Mouse (Mus musculus): ENCODE data around the gene Reps1. TPM values are rescaled to one million over a fixed set of nuclear protein-coding genes. Genes with fewer than 3 reads are reported as not detected.

Reps1 gene
- polyA plus RNA-seq, 1 experiment from 2014 or later: 29.8 TPM

DNA sequence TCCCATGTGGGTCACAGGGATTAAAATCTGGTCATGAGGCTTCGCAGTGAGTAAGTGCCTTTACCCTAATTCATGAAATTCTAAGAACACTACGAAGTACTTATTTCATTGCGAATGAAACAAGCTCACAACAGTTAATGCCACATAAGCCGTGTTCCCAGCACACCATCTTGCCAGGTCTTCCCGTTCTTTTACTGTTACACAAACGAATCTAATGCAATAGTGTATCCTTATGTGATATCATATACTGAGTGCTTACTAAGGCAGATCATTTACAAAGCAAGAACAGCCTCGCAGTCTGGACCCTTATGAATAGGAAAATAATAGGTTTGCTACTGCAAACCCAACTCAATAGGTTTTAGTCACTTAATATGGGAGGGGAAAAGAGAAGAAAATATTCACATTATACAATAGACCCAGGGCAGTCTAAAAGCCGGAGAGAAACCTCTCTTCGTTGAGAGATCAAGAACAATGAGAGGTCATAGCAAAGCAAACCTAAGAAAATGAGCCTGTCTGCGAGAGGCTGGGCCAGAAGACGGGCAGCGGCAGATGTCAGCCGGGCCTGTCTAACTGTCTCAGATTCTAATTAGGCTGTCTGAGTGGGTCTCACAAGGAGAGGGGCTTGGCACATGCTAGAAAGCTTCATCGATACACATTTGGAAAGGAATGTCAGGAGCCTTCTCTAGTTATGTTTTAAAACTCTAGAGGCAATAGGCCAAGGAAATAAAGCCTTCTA is 33.9 kb upstream of the Reps1 start:
- H3K36me3 ChIP-seq (ENCODE audit: control insufficient read depth, insufficient read depth, low read length): peaks cover 21% of the 10 kb centered on the region
- H3K4me3 ChIP-seq (ENCODE audit: control insufficient read depth in 1 of 2, insufficient read depth in 1 of 2, low read depth in 1 of 2, low read length in 2 of 2): peak overlapping the region; percentile 77 to 82
- peak overlapping the region; percentile 75 for H3K4me2 ChIP-seq (ENCODE audit: low read length)
- H3K9me3 ChIP-seq (ENCODE audit: control insufficient read depth, low read length): no peaks in the 10 kb centered on the region
- ATAC-seq (ENCODE audit: insufficient number of reproducible peaks, insufficient read depth, low FRiP score, low read depth): no peak
- 32% methylated on average over 14 of the region's 14 CpGs for WGBS
- no peaks in the 10 kb centered on the region for H3K27me3 ChIP-seq (ENCODE audit: control insufficient read depth, insufficient read depth, low read length)
- H3K9ac ChIP-seq (ENCODE audit: low read length): peak overlapping the region; percentile 95
- 0 out of 4 replicates have a peak, but pooled peaks cover 0 to 5% of the 10 kb centered on the region in 2 experiments for H3K4me1 ChIP-seq (ENCODE audit: control insufficient read depth in 2 of 2, insufficient read depth in 2 of 2, low read length in 2 of 2)
- H3K27ac ChIP-seq (replicated peaks in 1 of 2; ENCODE audit: control insufficient read depth in 1 of 2, insufficient read depth in 1 of 2, low read depth in 2 of 2, low read length in 2 of 2): peak overlapping the region; percentile 94 to 99

DNA sequence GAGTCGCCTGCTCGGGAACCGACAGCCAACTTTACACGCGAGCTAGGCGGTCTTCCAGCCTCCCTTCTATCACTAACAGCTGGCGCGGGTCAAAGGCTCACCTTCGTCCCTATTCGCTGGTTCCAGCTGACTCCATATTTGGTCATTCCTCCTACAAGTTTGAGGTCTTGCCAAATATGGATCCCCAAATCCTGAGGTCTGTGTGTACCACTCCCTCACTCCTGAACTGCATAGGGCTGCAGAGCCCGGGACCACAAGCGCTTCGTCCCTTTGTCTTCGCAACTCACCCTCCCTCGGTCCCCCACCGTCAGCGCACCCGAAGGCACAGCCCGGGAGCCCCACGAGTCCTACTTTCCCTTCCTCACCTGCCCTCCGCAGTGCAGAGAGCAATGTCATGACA is 33.3 kb upstream of the Reps1 start:
- peaks cover 15% of the 10 kb centered on the region for H3K36me3 ChIP-seq (ENCODE audit: control insufficient read depth, insufficient read depth, low read length)
- peak; percentile 82 for ATAC-seq (ENCODE audit: insufficient number of reproducible peaks, insufficient read depth, low FRiP score, low read depth)
- H3K4me3 ChIP-seq (ENCODE audit: control insufficient read depth in 1 of 2, insufficient read depth in 1 of 2, low read depth in 1 of 2, low read length in 2 of 2): peak overlapping the region; percentile 77 to 82
- under 1% methylated on average over 21 of the region's 21 CpGs for WGBS
- H3K27ac ChIP-seq (replicated peaks in 1 of 2; ENCODE audit: control insufficient read depth in 1 of 2, insufficient read depth in 1 of 2, low read depth in 2 of 2, low read length in 2 of 2): peak overlapping the region; percentile 94 to 99
- H3K27me3 ChIP-seq (ENCODE audit: control insufficient read depth, insufficient read depth, low read length): no peaks in the 10 kb centered on the region
- H3K4me2 ChIP-seq (ENCODE audit: low read length): peak overlapping the region; percentile 75
- peak overlapping the region; percentile 95 for H3K9ac ChIP-seq (ENCODE audit: low read length)
- H3K4me1 ChIP-seq (ENCODE audit: control insufficient read depth in 2 of 2, insufficient read depth in 2 of 2, low read length in 2 of 2): 0 out of 4 replicates have a peak, but pooled peaks cover 0 to 5% of the 10 kb centered on the region in 2 experiments
- H3K9me3 ChIP-seq (ENCODE audit: control insufficient read depth, low read length): no peaks in the 10 kb centered on the region

DNA sequence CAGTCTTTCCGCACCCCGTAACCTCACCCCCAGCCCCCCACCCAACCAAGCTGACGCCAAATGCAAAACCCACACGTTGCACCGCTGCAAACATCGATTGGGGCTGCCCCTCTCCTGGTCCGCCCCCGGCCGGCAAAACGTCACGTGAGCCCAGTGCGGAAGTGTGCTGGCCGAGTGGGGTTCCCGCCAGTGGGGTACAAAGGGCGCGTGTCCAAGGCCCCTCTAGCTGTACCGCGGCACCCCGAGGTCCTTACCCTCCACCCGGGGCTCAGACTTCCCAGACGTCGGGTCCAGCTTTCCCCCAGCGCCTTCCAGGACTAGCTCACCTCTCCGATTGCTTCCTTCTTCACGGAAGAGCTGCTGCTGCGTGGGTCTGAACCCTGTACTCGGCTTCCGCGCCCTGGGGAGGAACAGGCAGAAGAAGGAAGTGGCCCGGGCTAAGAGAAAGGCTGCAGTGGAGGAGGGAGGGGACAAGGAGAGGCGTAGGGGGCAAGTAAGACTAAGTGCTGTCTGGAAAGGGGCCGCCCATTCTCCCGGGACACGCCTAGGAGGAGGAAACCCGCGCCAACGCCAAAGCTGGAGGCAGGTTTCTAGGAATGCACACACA is 32.8 kb upstream of the Reps1 start, which contains the start of gene Abracl:
Abracl (minus strand) TSS at position 548 of the 607 bp plus-strand sequence.
- Histone ChIP-seq H3K9ac (ENCODE audit: low read length) (peak within 1 kb of the TSS; percentile 95), H3K36me3 (ENCODE audit: control insufficient read depth, insufficient read depth, low read length) (peaks cover 10% of the 10 kb centered on the region), H3K4me3 (ENCODE audit: control insufficient read depth in 1 of 2, insufficient read depth in 1 of 2, low read depth in 1 of 2, low read length in 2 of 2) (peak within 1 kb of the TSS; percentile 77 to 82), H3K4me1 (ENCODE audit: control insufficient read depth in 2 of 2, insufficient read depth in 2 of 2, low read length in 2 of 2) (0 out of 4 replicates have a peak, but pooled peaks cover 0 to 5% of the 10 kb centered on the region in 2 experiments), H3K27ac (replicated peaks in 1 of 2; ENCODE audit: control insufficient read depth in 1 of 2, insufficient read depth in 1 of 2, low read depth in 2 of 2, low read length in 2 of 2) (peak within 1 kb of the TSS; percentile 94 to 99), H3K4me2 (ENCODE audit: low read length) (peak within 1 kb of the TSS; percentile 75), H3K27me3 (ENCODE audit: control insufficient read depth, insufficient read depth, low read length) (no peaks in the 10 kb centered on the region), H3K9me3 (ENCODE audit: control insufficient read depth, low read length) (no peaks in the 10 kb centered on the region)
- under 1% methylated on average over 37 of the region's 37 CpGs for WGBS
- peak; percentile 91 for ATAC-seq (ENCODE audit: insufficient number of reproducible peaks, insufficient read depth, low FRiP score, low read depth)

DNA sequence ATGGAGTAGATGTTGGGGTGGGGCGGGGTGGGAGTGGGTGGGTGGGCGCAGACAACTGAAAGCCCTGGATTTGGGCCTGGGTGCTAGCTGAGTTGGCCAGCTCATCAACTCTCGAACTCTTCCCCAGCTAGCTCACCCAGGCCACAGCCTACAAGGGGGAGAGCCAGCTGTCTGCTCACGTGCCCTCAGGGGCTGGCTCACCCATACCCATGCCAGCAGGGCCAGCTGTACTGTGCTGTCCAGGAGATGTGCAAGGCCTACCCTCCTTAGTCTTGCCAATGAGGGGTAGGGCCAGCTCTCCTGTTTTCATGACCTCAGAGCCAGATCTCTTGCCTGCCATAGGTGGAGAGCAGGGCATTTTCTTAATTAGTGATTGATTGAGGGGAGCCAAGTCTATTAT is 21.3 kb upstream of the Reps1 start:
- Histone ChIP-seq H3K9me3 (ENCODE audit: control insufficient read depth, low read length) (no peaks in the 10 kb centered on the region), H3K4me2 (ENCODE audit: low read length) (no peak overlapping the region), H3K27me3 (ENCODE audit: control insufficient read depth, insufficient read depth, low read length) (no peaks in the 10 kb centered on the region), H3K36me3 (ENCODE audit: control insufficient read depth, insufficient read depth, low read length) (no peaks in the 10 kb centered on the region), H3K27ac (replicated peaks in 1 of 2; ENCODE audit: control insufficient read depth in 1 of 2, insufficient read depth in 1 of 2, low read depth in 2 of 2, low read length in 2 of 2) (no peak overlapping the region), H3K9ac (ENCODE audit: low read length) (no peak overlapping the region), H3K4me1 (ENCODE audit: control insufficient read depth in 2 of 2, insufficient read depth in 2 of 2, low read length in 2 of 2) (no peaks in the 10 kb centered on the region), H3K4me3 (ENCODE audit: control insufficient read depth in 1 of 2, insufficient read depth in 1 of 2, low read depth in 1 of 2, low read length in 2 of 2) (no peak overlapping the region)
- no peak for ATAC-seq (ENCODE audit: insufficient number of reproducible peaks, insufficient read depth, low FRiP score, low read depth)
- WGBS: 86% methylated on average over 4 of the region's 4 CpGs

DNA sequence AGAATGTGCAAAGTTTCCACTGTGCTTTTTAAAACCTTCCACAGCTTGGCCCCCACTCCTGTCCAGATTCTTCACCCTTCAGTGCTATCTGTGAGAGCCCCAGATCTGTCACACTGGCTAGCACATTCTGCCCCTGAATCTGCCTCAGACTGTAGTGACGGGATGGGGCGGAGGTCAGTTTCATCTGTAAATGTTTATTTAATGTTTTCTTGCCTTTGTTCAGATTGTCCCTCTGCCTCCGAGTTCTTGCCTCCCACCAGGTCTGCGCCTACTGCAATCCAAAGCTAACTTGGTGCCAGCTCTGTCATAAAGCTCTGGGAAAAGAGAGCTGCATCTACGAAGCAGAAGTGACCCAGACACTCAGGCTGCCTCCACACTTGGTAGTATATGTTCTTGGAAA is 18.8 kb upstream of the Reps1 start:
- H3K9ac ChIP-seq (ENCODE audit: low read length): no peak overlapping the region
- no peaks in the 10 kb centered on the region for H3K27me3 ChIP-seq (ENCODE audit: control insufficient read depth, insufficient read depth, low read length)
- no peak for ATAC-seq (ENCODE audit: insufficient number of reproducible peaks, insufficient read depth, low FRiP score, low read depth)
- H3K27ac ChIP-seq (replicated peaks in 1 of 2; ENCODE audit: control insufficient read depth in 1 of 2, insufficient read depth in 1 of 2, low read depth in 2 of 2, low read length in 2 of 2): no peak overlapping the region
- no peak overlapping the region for H3K4me3 ChIP-seq (ENCODE audit: control insufficient read depth in 1 of 2, insufficient read depth in 1 of 2, low read depth in 1 of 2, low read length in 2 of 2)
- no peaks in the 10 kb centered on the region for H3K36me3 ChIP-seq (ENCODE audit: control insufficient read depth, insufficient read depth, low read length)
- H3K9me3 ChIP-seq (ENCODE audit: control insufficient read depth, low read length): no peaks in the 10 kb centered on the region
- 56% methylated on average over 5 of the region's 5 CpGs for WGBS
- no peaks in the 10 kb centered on the region for H3K4me1 ChIP-seq (ENCODE audit: control insufficient read depth in 2 of 2, insufficient read depth in 2 of 2, low read length in 2 of 2)
- H3K4me2 ChIP-seq (ENCODE audit: low read length): no peak overlapping the region

DNA sequence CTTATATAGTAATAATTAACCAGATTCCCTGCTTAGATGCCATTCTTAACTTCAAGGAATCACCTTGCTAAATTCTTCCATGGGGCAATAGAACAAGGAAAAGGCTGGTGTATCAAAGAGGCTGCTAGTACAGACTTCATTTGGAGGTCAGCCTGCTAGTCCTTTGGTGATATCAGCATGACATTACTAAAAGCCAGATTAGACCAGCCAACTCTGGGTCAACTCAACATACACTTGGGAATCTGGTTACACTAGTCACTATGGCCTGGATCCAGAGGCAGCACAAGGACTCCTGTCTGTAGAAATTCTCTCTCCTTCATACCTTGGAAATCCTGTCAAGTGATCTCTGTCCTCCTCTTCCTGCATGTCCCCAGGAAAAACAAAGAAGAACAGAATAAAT is 9.3 kb upstream of the Reps1 start:
- H3K27me3 ChIP-seq (ENCODE audit: control insufficient read depth, insufficient read depth, low read length): no peaks in the 10 kb centered on the region
- 0 out of 2 replicates have a peak, but pooled peaks cover 3% of the 10 kb centered on the region for H3K9me3 ChIP-seq (ENCODE audit: control insufficient read depth, low read length)
- H3K4me3 ChIP-seq (ENCODE audit: control insufficient read depth in 1 of 2, insufficient read depth in 1 of 2, low read depth in 1 of 2, low read length in 2 of 2): no peak overlapping the region
- H3K4me1 ChIP-seq (ENCODE audit: control insufficient read depth in 2 of 2, insufficient read depth in 2 of 2, low read length in 2 of 2): peaks cover 0 to 4% of the 10 kb centered on the region in 2 experiments; a peak in 1 of 4 replicates
- H3K36me3 ChIP-seq (ENCODE audit: control insufficient read depth, insufficient read depth, low read length): no peaks in the 10 kb centered on the region
- H3K4me2 ChIP-seq (ENCODE audit: low read length): no peak overlapping the region
- no peak overlapping the region for H3K27ac ChIP-seq (replicated peaks in 1 of 2; ENCODE audit: control insufficient read depth in 1 of 2, insufficient read depth in 1 of 2, low read depth in 2 of 2, low read length in 2 of 2)
- ATAC-seq (ENCODE audit: insufficient number of reproducible peaks, insufficient read depth, low FRiP score, low read depth): no peak
- H3K9ac ChIP-seq (ENCODE audit: low read length): no peak overlapping the region

DNA sequence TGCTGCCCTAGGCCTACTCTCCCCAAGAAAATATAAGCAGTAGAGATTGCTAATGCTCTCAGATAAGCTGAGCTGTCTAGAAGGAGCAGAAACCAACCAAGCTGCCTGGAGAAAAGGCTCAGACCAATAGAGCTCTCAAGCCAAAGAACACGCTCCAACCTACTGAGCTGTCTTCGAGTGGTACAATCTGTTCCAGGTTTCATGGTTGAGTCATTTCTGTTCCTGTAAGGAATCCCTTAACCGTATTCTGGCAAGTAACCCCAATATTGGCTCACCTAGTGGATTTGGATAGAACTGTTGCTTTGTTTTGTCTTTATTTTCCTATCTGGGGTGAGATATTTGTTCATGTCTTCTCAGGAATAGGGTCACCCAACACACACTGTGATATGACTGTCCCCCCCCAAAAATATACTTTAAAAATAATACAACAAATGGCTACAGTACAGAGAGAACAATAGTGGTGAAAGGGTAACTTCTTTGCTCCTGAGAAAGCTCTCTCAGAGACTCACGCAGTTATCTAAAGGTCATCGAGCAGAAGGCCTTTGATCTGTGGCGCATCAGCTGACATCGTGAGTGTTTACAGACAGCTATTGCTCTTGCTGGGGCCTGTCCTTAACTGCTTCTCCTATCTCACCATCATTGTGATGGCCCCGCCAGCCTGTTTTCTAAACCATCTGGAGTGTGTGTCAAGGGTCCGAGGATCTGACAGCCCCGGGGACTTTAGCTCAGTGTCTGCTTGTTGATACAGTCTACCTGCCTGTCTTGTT is 8.1 kb upstream of the Reps1 start:
- Histone ChIP-seq H3K27ac (replicated peaks in 1 of 2; ENCODE audit: control insufficient read depth in 1 of 2, insufficient read depth in 1 of 2, low read depth in 2 of 2, low read length in 2 of 2) (no peak overlapping the region), H3K4me2 (ENCODE audit: low read length) (no peak overlapping the region), H3K36me3 (ENCODE audit: control insufficient read depth, insufficient read depth, low read length) (no peaks in the 10 kb centered on the region), H3K4me1 (ENCODE audit: control insufficient read depth in 2 of 2, insufficient read depth in 2 of 2, low read length in 2 of 2) (peaks cover 0 to 5% of the 10 kb centered on the region in 2 experiments; a peak in 2 of 4 replicates), H3K9ac (ENCODE audit: low read length) (no peak overlapping the region), H3K27me3 (ENCODE audit: control insufficient read depth, insufficient read depth, low read length) (no peaks in the 10 kb centered on the region), H3K4me3 (ENCODE audit: control insufficient read depth in 1 of 2, insufficient read depth in 1 of 2, low read depth in 1 of 2, low read length in 2 of 2) (no peak overlapping the region), H3K9me3 (ENCODE audit: control insufficient read depth, low read length) (0 out of 2 replicates have a peak, but pooled peaks cover 3% of the 10 kb centered on the region)
- WGBS: 48% methylated on average over 10 of the region's 10 CpGs
- no peak for ATAC-seq (ENCODE audit: insufficient number of reproducible peaks, insufficient read depth, low FRiP score, low read depth)
